Comparison of ENCODE assay signal across 9 mouse cellular contexts in genomic region chrX:133947427-133947826, GRCm38 (mm10). TPM values are rescaled to one million over a fixed set of nuclear protein-coding genes. Genes with fewer than 3 reads are reported as not detected.
DNase-seq lines count a peak whose midpoint lies in the region; ATAC-seq and TF ChIP-seq lines count a peak whose summit lies in the region.
"Had no signal": no experiment of that assay in that cellular context is flagged by ENCODE, and none has a peak within 500 bp of the region (broad histone marks: within the 10 kb centered on the region; RNA-seq: fewer than 3 reads in every experiment).

No protein-coding gene starts in this region.

- peak; percentile 60; the same call in 1 of the 2 replicates for TF ChIP-seq CTCF in small intestine, adult 2 months (IDR thresholded peaks at IDR 0.05; ENCODE audit: extremely low read depth, insufficient read length, insufficient replicate concordance, low read depth, low read length)

- 29% methylated on average over 3 of the region's 3 CpGs for WGBS in forebrain, embryonic 15.5 days
- WGBS in intestine, embryonic 15.5 days: 34% methylated on average over 3 of the region's 3 CpGs
- WGBS in small intestine, adult 2 months: 21% methylated on average over 3 of the region's 3 CpGs

- peak; percentile 86 for DNase-seq in heart, adult 11 months
- no peak for DNase-seq in heart, postnatal 25 days (ENCODE audit: low spot score)
- DNase-seq in c-Kit-positive CD71-positive TER-119-positive erythroid progenitor cells, embryonic 14.5 days (ENCODE audit: low spot score): peak; percentile 12
- DNase-seq in left cerebral cortex, adult 9 months (ENCODE audit: low spot score in 2 of 2): peak; percentile 4 to 42

- H3K4me3 ChIP-seq in forebrain, embryonic 15.5 days: no peak overlapping the region
- no peak overlapping the region for H3K4me3 ChIP-seq in intestine, embryonic 15.5 days (replicated peaks)
- H3K4me3 ChIP-seq in small intestine, adult 2 months (ENCODE audit: low read depth, low read length): no peak overlapping the region
- H3K4me3 ChIP-seq: megakaryocyte, embryonic 14.5 days had no signal

- no peak overlapping the region for H3K9ac ChIP-seq in forebrain, embryonic 15.5 days (replicated peaks)
- no peak overlapping the region for H3K9ac ChIP-seq in intestine, embryonic 15.5 days

- peak; percentile 67 for ATAC-seq in forebrain, embryonic 15.5 days (replicated peaks)
- peak; percentile 77 for ATAC-seq in intestine, embryonic 15.5 days
- peak; percentile 100 for ATAC-seq in megakaryocyte progenitor cell, adult 5-6 weeks (replicated peaks; ENCODE audit: poor library complexity)

- H3K4me1 ChIP-seq in forebrain, embryonic 15.5 days: no peaks in the 10 kb centered on the region
- no peaks in the 10 kb centered on the region for H3K4me1 ChIP-seq in intestine, embryonic 15.5 days (replicated peaks)
- no peaks in the 10 kb centered on the region for H3K4me1 ChIP-seq in small intestine, adult 2 months (ENCODE audit: control insufficient read depth, insufficient read depth, insufficient read length, low read length)

- H3K27me3 ChIP-seq in forebrain, embryonic 15.5 days: 0 out of 2 replicates have a peak, but pooled peaks cover 2% of the 10 kb centered on the region
- H3K27me3 ChIP-seq in intestine, embryonic 15.5 days (replicated peaks): no peaks in the 10 kb centered on the region
- H3K27me3 ChIP-seq in small intestine, adult 2 months (ENCODE audit: control insufficient read depth, insufficient read depth, low read length): no peaks in the 10 kb centered on the region

- no peaks in the 10 kb centered on the region for H3K36me3 ChIP-seq in forebrain, embryonic 15.5 days
- no peaks in the 10 kb centered on the region for H3K36me3 ChIP-seq in intestine, embryonic 15.5 days
- no peaks in the 10 kb centered on the region for H3K36me3 ChIP-seq in small intestine, adult 2 months (ENCODE audit: control insufficient read depth, insufficient read depth, low read length)

- H3K4me2 ChIP-seq in forebrain, embryonic 15.5 days (replicated peaks): no peak overlapping the region
- H3K4me2 ChIP-seq in intestine, embryonic 15.5 days (replicated peaks): no peak overlapping the region

- no peaks in the 10 kb centered on the region for H3K9me3 ChIP-seq in forebrain, embryonic 15.5 days
- no peaks in the 10 kb centered on the region for H3K9me3 ChIP-seq in intestine, embryonic 15.5 days
- H3K9me3 ChIP-seq: megakaryocyte, embryonic 14.5 days had no signal

- intact Hi-C loops in heart, postnatal 25 days (cut with DNase I): loop anchor here (1.0 kb wide), 1 partner anchor 72 kb away; no protein-coding TSS in a partner anchor

- H3K27ac ChIP-seq in forebrain, embryonic 15.5 days (replicated peaks): no peak overlapping the region
- H3K27ac ChIP-seq in intestine, embryonic 15.5 days: no peak overlapping the region
- H3K27ac ChIP-seq in small intestine, adult 2 months (ENCODE audit: insufficient read depth, low read depth, low read length): no peak overlapping the region

- TF ChIP-seq POLR2A in small intestine, adult 2 months (IDR thresholded peaks at IDR 0.05; ENCODE audit: low read depth, low read length): no peak

RNA-seq across cellular contexts. Expression of gene Sytl4, which starts 34.2 kb away (rescaled TPM):
- total RNA-seq in heart, postnatal 25 days (2021): 1 to 10 TPM; 1.1 to 1.6 TPM
- 0.36 and 0.82 TPM in 2 replicates for polyA plus RNA-seq in forebrain, embryonic 15.5 days (2015; fragmentation: Nextera tagmentation; extraction: Ambion mirVana)
- polyA plus RNA-seq in intestine, embryonic 15.5 days (2015; fragmentation: Nextera tagmentation; extraction: Ambion mirVana): 3.6 and 4.9 TPM in 2 replicates
- total RNA-seq in megakaryocyte progenitor cell, adult 5-6 weeks (2015): 1.3 and 1.9 TPM in 2 replicates
- total RNA-seq in megakaryocyte progenitor cell, adult 5-6 weeks (2017): 2.2 and 5.2 TPM in 2 replicates
- 0.24 and 0.28 TPM in 2 replicates for polyA plus RNA-seq in small intestine, adult 2 months (2012; rRNA removed)

RNA-seq across cellular contexts. Expression of gene Srpx2, which starts 39.2 kb away (rescaled TPM):
- 1 to 10 TPM; 4.3 to 4.7 TPM for total RNA-seq in heart, postnatal 25 days (2021)
- 0.56 and 1.1 TPM in 2 replicates for polyA plus RNA-seq in forebrain, embryonic 15.5 days (2015; fragmentation: Nextera tagmentation; extraction: Ambion mirVana)
- polyA plus RNA-seq in intestine, embryonic 15.5 days (2015; fragmentation: Nextera tagmentation; extraction: Ambion mirVana): 9.5 and 9.6 TPM in 2 replicates
- not detected in 2 replicates for total RNA-seq in megakaryocyte progenitor cell, adult 5-6 weeks (2015)
- total RNA-seq in megakaryocyte progenitor cell, adult 5-6 weeks (2017): not detected in 2 replicates
- 3.1 and 6.1 TPM in 2 replicates for polyA plus RNA-seq in small intestine, adult 2 months (2012; rRNA removed)

RNA-seq across cellular contexts. Expression of gene Tspan6, which starts 49.2 kb away (rescaled TPM):
- total RNA-seq in heart, postnatal 25 days (2021): 10 to 100 TPM in 1 of 2 experiments, 1 to 10 TPM in 1; 9.7 to 11.9 TPM
- polyA plus RNA-seq in forebrain, embryonic 15.5 days (2015; fragmentation: Nextera tagmentation; extraction: Ambion mirVana): 217 and 232 TPM in 2 replicates
- polyA plus RNA-seq in intestine, embryonic 15.5 days (2015; fragmentation: Nextera tagmentation; extraction: Ambion mirVana): 92.5 and 113 TPM in 2 replicates
- 2.0 and 3.8 TPM in 2 replicates for total RNA-seq in megakaryocyte progenitor cell, adult 5-6 weeks (2015)
- total RNA-seq in megakaryocyte progenitor cell, adult 5-6 weeks (2017): 3.0 and 3.9 TPM in 2 replicates
- polyA plus RNA-seq in small intestine, adult 2 months (2012; rRNA removed): 0.23 and 0.80 TPM in 2 replicates

Comparison
In these comparisons a context has a peak if more than half of its experiments do, and no peak if none do; other contexts are left out.
1. RNA of gene Tspan6, which starts 49.2 kb away (polyA plus RNA-seq): 217 to 232 TPM in forebrain, embryonic 15.5 days and 92.5 to 113 TPM in intestine, embryonic 15.5 days; 0.23 to 0.80 TPM in small intestine, adult 2 months; every median in the first group is over 10 times any median in the second.
2. Peak in every context shown above with its lines, with median percentiles within 50 percentile points of each other: ATAC-seq.